Mouse (Mus musculus): ENCODE results near the gene Mvp.

The Mvp gene

GRCm38 (mm10) chr7:127014320-127014719, at the start of gene Mvp:
Mvp (minus strand) TSS chr7:127014621.
- DNase-seq, result peak; percentile 99

- DNase-seq, result no peak
Observed at GRCm38 (mm10) chr7:127055026-127055585, 40.7 kb upstream of the Mvp start.

GRCm38 (mm10) chr7:127041851-127042672, 27.6 kb upstream of the Mvp start, which contains the start of gene Kif22:
Kif22 (minus strand) TSS chr7:127042471.
- DNase-seq, result peak; percentile 99

GRCm38 (mm10) chr7:127031244-127031643, 16.8 kb upstream of the Mvp start:
- peak; percentile 89 for DNase-seq

GRCm38 (mm10) chr7:127030172-127030571, 15.8 kb upstream of the Mvp start:
- DNase-seq, result no peak

GRCm38 (mm10) chr7:127027885-127028284, 13.5 kb upstream of the Mvp start:
- DNase-seq, result no peak

GRCm38 (mm10) chr7:127026984-127027726, 12.7 kb upstream of the Mvp start, which contains the start of gene Maz:
Maz (minus strand) TSS chr7:127027037.
- peak; percentile 100 for DNase-seq

- no peak for DNase-seq
Observed at GRCm38 (mm10) chr7:127026616-127026983, 12.2 kb upstream of the Mvp start.

GRCm38 (mm10) chr7:127026161-127026600, 11.8 kb upstream of the Mvp start:
- DNase-seq, result peak; percentile 98

GRCm38 (mm10) chr7:127025556-127026160, 11.2 kb upstream of the Mvp start:
- DNase-seq, result peak; percentile 97

- peak; percentile 99 for DNase-seq
Observed at GRCm38 (mm10) chr7:127024755-127025555, 10.5 kb upstream of the Mvp start.

GRCm38 (mm10) chr7:127023896-127024690, 9.7 kb upstream of the Mvp start:
- DNase-seq, result peak; percentile 93

GRCm38 (mm10) chr7:127023272-127023691, 8.9 kb upstream of the Mvp start:
- DNase-seq, result peak; percentile 96

GRCm38 (mm10) chr7:127022528-127023271, 8.3 kb upstream of the Mvp start:
- DNase-seq, result no peak

- peak; percentile 91 for DNase-seq
Observed at GRCm38 (mm10) chr7:127021563-127022527, 7.4 kb upstream of the Mvp start.

- peak; percentile 98 for DNase-seq
Observed at GRCm38 (mm10) chr7:127020901-127021562, 6.6 kb upstream of the Mvp start, which contains the start of the genes Gm42742 and Prrt2. Gm42742 (minus strand) TSS chr7:127021097. Prrt2 (minus strand) TSS chr7:127021211.

GRCm38 (mm10) chr7:127020491-127020890, 6.1 kb upstream of the Mvp start:
- no peak for DNase-seq

GRCm38 (mm10) chr7:127020031-127020430, 5.6 kb upstream of the Mvp start:
- DNase-seq, result peak; percentile 92

Data from heart, adult 11 months (tissue).